Mouse (Mus musculus) urinary bladder, postnatal 10 days (tissue): ENCODE results near the gene Psmd5.
"Not testable (repeated sequence)": the region's sequence is repeated elsewhere in the genome, so short reads cannot be mapped to it uniquely, and the experiment has no call there.

Source experiments
- DNase-seq: peaks from one replicate; pipeline ENCODE4 v3.0.0; 2022; ENCODE audit warnings: low spot score

Psmd5 gene

GRCm38 (mm10) chr2:34895503-34896113 is 20.8 kb upstream of the Psmd5 start:
- no peak for DNase-seq

GRCm38 (mm10) chr2:34893950-34894349 is 19.2 kb upstream of the Psmd5 start:
- no peak for DNase-seq

- DNase-seq: no peak
Measured at GRCm38 (mm10) chr2:34884186-34884585, 9.4 kb upstream of the Psmd5 start.

GRCm38 (mm10) chr2:34883190-34883589 is 8.4 kb upstream of the Psmd5 start:
- DNase-seq: no peak

- DNase-seq: no peak
Measured at GRCm38 (mm10) chr2:34882757-34883156, 8.0 kb upstream of the Psmd5 start.

- no peak for DNase-seq
Measured at GRCm38 (mm10) chr2:34880054-34880453, 5.3 kb upstream of the Psmd5 start.

GRCm38 (mm10) chr2:34874271-34874670 is 497 bp downstream of the Psmd5 start, which contains the start of gene Cutal:
TSS of gene Cutal (plus strand) at chr2:34874396.
- no peak for DNase-seq

GRCm38 (mm10) chr2:34870520-34871474 is 4.0 kb downstream of the Psmd5 start:
- peak; percentile 61 for DNase-seq

GRCm38 (mm10) chr2:34869680-34870079 is 5.1 kb downstream of the Psmd5 start:
- no peak for DNase-seq

- DNase-seq: no peak
Measured at GRCm38 (mm10) chr2:34857728-34858127, 17.0 kb downstream of the Psmd5 start.

- DNase-seq: no peak
Measured at GRCm38 (mm10) chr2:34855265-34855664, 19.5 kb downstream of the Psmd5 start.

GRCm38 (mm10) chr2:34847702-34848101 is 27.1 kb downstream of the Psmd5 start:
- no peak for DNase-seq

GRCm38 (mm10) chr2:34843211-34843939 is 31.4 kb downstream of the Psmd5 start:
- DNase-seq: no peak

GRCm38 (mm10) chr2:34841706-34842105 is 33.1 kb downstream of the Psmd5 start:
- no peak for DNase-seq

- DNase-seq: not testable (repeated sequence)
Measured at GRCm38 (mm10) chr2:34840143-34840542, 34.6 kb downstream of the Psmd5 start.

- no peak for DNase-seq
Measured at GRCm38 (mm10) chr2:34835669-34836068, 39.1 kb downstream of the Psmd5 start.

- DNase-seq: no peak
Measured at GRCm38 (mm10) chr2:34833624-34834023, 41.1 kb downstream of the Psmd5 start.

- not testable (repeated sequence) for DNase-seq
Measured at GRCm38 (mm10) chr2:34832766-34833457, 41.9 kb downstream of the Psmd5 start, which contains the start of gene Gm34653. TSS of gene Gm34653 (plus strand) at chr2:34833007.

GRCm38 (mm10) chr2:34830066-34830465 is 44.7 kb downstream of the Psmd5 start:
- not testable (repeated sequence) for DNase-seq

GRCm38 (mm10) chr2:34828026-34828425 is 46.7 kb downstream of the Psmd5 start:
- DNase-seq: no peak

- no peak for DNase-seq
Measured at GRCm38 (mm10) chr2:34827591-34827990, 47.2 kb downstream of the Psmd5 start.
